Mouse (Mus musculus): ENCODE results near the gene Nhlrc4.

- no peak for TF ChIP-seq POLR2A (IDR thresholded peaks at IDR 0.05; ENCODE audit: borderline replicate concordance, low read depth, low read length)
- no peak for TF ChIP-seq CTCF (IDR thresholded peaks at IDR 0.05; ENCODE audit: low read depth, low read length)
Observed at GRCm38 (mm10) chr17:25985306-25986294, 40.8 kb upstream of the Nhlrc4 start, which contains the start of gene Capn15.

Measured in bone marrow macrophage, adult 2 months (primary cell).